Mouse (Mus musculus): ENCODE data around the gene 1110059G10Rik.

Gene 1110059G10Rik

DNA sequence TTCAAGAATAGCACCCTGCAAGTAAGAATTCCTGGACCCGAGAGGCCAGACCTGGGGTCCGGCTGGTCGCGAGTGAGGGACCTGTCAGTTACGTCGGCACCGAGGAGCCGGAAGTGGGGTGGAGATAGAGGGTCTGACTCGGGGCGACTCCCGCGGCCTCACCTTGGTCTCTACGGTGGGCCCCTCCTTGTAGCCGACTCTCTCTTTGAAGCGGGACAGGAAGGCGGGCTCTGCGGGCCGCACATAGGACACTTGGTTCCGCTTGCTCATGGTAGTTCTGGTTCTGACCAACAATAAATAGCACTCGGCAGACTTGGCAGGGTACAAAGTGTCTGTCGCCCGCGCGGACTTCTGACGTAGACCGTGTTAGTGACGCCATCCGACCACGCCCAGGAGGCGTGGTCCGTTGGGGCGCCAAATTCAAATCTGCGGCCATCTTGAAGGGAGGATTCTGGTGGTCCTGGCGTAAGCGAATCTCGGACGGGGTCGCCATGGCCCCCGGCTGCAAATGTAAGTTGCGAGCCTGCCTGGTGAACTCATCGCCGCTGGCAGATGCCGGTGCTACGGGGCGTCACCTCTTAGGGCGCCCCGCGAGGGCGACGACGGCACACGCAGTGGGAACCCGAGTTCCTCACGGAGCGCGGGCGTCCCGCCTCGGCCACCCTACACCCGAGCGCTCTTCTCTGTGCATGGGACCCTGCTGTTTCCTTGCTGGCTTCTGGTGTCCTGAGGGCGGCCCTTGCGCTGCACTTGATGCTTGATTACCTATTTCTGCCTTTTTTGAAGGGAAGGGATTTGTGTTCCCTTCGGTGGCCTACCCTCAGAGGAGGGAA, at the start of gene 1110059G10Rik, which contains the start of gene Kif15:
1110059G10Rik (minus strand) TSS at position 358 of the 833 bp plus-strand sequence.
Kif15 (plus strand) TSS at position 404 of the 833 bp plus-strand sequence.
- DNase-seq (ENCODE audit: inconsistent ontology term), result peak; percentile 93

DNA sequence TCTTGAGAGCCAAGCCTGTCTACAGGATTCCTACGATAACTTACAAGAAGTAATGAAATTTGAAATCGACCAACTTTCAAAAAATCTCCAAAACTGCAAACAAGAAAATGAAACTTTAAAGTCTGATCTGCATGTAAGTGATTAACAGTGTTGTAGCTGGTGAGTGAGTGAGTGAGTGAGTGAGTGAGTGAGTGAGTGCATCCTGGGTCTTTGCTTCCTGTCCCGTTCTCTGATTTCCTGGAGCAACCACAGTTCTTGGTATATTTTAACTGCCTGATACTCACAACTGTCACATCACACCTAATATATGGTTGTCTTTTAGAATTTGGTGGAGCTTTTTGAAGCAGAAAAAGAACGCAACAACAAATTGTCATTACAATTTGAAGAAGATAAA, 48.4 kb upstream of the 1110059G10Rik start:
- DNase-seq (ENCODE audit: inconsistent ontology term), result no peak

DNA sequence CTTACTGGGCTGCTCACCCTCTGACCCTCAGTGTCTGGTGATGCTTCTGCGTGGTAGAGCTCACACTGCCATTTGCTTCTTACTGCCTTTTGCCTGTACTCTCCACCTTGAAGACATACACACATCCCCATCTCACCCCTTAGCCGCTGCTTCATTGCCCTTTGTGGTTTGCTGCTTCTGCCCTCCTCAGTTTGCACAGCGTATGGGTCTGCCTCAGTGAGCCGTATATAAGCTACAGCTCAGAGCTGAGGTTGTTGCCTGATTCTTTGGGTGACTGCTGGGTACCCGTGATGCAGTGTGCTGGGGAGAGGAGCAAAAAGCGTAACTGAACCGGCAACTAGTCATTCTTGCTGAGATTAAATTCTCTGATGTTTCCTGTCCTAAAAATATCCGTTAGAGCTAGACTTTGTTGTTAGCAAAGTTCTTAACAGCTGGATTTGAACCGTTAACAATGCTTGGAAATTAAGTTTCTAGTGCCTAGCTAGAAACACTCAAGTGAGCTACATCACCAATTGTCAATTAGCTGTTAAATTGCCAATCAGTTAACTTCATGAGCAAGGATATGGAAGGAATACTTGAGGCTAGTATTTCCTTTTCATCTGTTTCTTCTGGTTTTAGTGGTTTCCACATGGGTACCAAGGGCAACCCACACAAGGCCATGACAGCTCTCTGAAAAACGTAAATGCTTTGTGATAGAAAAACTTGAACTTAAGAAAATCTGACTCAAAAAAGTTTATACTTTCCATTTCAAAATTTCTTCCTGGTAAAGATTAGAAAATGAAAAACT, 47.8 kb upstream of the 1110059G10Rik start:
- DNase-seq (ENCODE audit: inconsistent ontology term), result no peak

DNA sequence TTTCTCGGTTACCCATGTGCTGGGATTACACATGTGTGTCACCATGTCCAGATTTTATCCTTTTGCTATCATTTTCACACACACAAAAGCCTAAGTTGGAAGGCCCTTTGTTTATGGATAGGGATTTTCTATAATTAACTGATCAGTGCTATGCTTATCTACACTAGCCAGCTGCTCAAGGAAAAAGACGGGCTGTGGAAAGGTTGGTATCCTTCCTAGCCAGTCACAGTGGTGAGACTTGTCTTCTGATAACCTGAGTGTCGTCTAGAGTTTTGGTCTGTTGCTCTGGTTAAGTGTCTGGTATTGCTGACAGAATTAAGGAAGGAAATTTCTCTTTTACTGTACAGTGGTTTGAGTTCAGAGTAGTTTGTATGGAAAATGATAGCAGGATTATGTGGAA, 21.9 kb downstream of the 1110059G10Rik start:
- no peak for DNase-seq (ENCODE audit: inconsistent ontology term)

DNA sequence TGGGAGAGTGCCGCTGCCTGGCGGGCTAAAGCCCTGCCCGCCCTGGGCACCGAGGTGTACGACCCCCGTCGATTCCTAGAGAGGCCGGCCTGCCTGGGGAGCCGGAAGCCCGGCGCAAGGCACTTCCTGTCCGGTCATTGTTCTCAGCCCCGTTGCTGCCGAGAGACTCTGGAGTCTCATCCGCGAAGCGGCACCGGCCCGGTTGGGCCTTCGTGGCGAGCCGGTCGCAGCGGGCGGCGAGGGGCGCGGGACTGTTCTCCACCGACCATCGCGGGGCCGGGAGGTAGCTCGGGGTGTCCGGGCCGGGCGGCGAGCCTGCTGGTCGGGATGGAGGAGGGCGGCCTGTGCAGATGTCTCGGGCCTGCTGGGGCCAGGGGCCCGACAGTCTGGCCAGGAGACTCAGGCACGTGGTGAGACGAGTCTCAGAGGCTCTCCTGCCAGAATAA, 27.8 kb downstream of the 1110059G10Rik start, which contains the start of gene Zfp105:
Zfp105 (plus strand) TSS at position 137 of the 446 bp plus-strand sequence.
- peak; percentile 90 for DNase-seq (ENCODE audit: inconsistent ontology term)

DNA sequence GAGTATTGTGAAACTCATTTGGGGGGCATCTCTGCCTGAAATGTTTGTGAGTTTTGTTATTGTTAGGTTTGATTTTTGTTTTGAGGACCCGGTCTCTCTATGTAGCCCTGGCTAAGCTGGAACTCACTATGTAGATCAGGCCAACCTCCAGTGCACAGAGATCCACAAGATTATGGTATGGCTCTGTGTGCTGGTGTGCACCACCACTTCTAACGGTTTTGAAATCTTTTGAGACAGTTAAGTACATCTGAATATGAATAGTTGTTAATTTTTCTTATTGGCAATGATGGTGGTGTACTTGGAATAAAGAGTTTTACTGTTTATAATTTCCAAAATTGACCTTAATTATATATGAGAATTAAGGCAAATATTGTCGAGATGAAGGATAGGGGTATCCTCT, 28.4 kb downstream of the 1110059G10Rik start:
- no peak for DNase-seq (ENCODE audit: inconsistent ontology term)

DNA sequence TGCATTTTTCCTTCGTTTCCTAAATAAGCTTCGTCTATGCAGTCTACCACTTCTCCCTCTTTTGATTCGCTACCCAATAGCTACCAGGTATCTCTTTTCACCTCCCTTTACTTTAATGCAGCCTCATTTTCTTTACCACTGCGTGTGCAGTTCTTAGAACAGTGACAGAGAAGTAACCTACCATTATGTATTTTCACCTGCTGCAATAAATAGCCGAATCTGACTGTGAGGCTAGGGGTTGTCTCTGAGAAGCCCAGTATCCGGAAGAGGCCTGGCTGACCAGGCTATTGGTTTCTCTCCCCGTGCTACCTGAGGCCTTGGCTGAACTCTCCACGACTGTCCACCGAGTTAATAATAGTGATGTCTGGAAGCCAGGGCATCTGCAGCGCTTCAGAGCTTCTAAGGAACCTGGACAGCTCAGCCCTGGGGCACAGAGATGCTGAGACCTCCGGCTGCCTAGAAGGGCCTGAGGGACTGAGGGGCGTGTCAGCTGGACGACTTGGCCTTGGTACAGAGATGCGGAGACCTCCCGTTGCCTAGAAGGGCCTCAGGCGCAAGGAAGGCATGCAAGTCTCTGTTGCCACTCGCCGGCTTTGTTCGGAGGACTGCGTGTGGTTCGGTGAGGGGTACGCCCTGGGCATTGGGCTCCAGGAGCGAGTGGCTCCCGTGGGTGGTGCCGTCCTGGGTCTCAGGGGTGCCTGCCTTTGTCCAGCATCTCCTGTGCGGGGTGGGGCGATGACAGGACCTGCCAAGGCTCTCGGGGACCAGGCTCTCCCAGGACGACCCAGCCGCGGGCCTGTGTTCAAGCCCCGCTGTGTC, 47.9 kb downstream of the 1110059G10Rik start:
- peak; percentile 88 for DNase-seq (ENCODE audit: inconsistent ontology term)

DNA sequence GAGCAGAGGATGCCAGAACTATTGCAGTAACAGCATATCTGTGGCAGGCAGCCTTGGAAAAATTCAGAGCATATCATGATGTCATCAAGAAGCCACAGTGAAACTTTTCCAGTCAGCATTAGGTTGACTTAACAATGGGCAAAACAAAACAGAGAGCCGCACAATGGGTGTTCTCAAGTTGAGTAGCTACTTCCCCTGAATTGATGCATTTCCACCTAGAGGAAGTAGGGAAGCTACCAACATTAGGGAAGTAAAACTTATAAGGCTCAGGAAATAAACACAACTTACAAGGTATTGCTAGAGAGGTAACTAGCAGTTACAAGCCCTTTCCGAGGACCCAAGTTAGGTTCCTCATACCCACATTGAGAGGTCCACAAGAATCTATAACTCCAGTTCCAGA, 49.8 kb downstream of the 1110059G10Rik start:
- no peak for DNase-seq (ENCODE audit: inconsistent ontology term)
